Mouse (Mus musculus) left cerebral cortex, adult 8-10 months (tissue): Measurements from ENCODE around the gene Brd4. TPM values are rescaled to one million over a fixed set of nuclear protein-coding genes. Genes with fewer than 3 reads are reported as not detected.
A peak's percentile ranks its signal among the peaks of the same experiment; 100 is the strongest.

ENCODE experiments used
- DNase-seq, 2 experiments: peaks; one replicate each; pipeline ENCODE4 v3.0.0; 2022; ENCODE audit warnings: low spot score in 2 of 2
- total RNA-seq, 4 experiments: library from RNA; stranded (reverse); gene quantifications; 2 replicates each; pipeline ENCODE4 v1.2.4; 2022

Gene Brd4
- total RNA-seq = 100 to 1,000 TPM in 2 of 4 experiments, 10 to 100 TPM in 2; 97.6 to 116 (median 102) TPM

DNA sequence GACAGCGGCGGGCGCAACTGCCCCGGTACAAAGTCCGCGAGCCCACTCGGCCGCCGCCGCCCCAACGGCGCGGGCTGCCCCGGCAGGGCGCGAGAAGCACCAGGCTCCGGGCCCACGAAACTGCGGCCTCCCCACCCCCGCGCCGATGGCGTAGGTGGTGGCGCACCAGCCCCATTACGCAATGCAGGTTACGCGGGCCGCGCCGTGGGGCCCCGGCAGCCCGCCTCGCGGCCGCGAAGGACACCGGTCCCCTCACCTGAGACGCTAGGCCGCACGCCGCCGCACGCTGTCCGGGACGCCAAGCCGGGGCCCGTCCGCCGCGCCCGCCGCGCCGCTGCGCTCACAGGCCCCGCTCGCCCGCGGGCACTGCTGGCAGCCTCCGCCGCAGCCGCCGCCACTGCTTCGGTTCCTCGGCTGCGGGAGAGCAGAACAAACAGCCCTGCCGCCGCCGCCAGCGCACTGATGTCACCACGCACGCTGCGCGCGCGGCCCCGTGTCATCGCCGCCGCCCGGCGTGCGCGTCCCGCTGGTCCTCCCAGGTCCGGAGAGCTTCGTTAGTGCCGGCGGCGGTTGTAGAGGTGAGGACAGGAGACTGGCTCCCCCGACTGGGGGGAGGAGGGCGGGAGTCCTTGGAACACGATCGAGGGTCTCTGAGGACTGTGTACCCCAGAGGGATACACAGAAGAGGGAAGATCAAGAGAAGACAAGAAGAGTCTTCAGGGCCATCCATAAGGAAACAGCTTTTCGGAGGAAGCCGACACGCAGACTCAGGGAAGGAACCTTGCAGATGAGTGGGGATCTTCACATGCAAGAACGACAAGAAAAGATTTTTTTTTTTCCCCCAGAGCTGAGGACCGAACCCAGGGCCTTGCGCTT is at the start of gene Brd4:
Gene Brd4, minus strand, starts transcription at position 461 of the 876 bp plus-strand sequence.
- peak; percentile 87 to 89 for DNase-seq

GRCm38 (mm10) chr17:32333675-32334303 is 49.3 kb upstream of the Brd4 start:
- DNase-seq = no peak

GRCm38 (mm10) chr17:32327501-32327900 is 43.0 kb upstream of the Brd4 start:
- DNase-seq = no peak

GRCm38 (mm10) chr17:32322809-32323208 is 38.3 kb upstream of the Brd4 start:
- no peak for DNase-seq

- no peak for DNase-seq
These were observed 37.3 kb upstream of the Brd4 start for GRCm38 (mm10) chr17:32321836-32322235.

- no peak for DNase-seq
These were observed 36.8 kb upstream of the Brd4 start for GRCm38 (mm10) chr17:32321390-32321734.

DNA sequence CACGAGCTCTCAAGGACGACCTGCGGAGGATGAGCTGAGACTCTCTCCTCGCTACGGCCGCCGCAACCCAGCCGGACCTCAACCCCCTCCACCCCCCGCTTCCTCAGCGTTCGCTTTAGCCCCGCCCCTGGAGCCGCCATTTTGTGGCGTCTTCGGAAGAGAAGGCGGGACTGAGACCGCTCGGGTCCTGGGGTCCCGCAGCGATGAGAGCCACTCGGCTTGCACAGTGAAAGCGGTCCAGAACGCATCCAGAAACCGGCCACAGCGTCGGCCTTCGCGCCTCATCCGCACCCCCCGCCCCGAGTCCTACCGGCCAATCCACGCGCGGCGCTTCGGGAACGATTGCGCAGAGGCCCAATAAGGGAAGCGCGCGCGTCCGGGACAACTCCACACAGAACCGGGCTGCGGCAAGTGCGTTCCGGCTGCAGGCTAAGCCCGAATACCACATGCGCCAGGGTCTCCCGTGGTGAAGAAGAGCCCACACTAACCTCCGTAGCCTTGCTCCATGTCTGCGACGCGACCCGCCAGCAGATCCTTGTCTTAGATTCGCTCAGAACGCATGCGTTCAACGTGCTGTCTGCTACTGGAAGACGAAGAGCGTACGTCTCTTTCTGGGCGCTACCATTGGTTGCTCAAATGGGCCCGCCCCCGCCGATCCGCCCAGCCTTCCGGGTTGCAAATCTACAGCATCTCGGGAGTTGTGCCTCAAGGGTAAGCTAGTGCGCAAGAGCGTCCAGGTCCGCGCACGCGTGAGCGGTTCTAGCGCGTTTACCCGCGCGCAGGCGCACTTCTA is 36.3 kb upstream of the Brd4 start, which contains the start of gene Akap8:
Gene Akap8, minus strand, starts transcription at position 642 of the 793 bp plus-strand sequence.
- peak; percentile 96 to 99 for DNase-seq

DNA sequence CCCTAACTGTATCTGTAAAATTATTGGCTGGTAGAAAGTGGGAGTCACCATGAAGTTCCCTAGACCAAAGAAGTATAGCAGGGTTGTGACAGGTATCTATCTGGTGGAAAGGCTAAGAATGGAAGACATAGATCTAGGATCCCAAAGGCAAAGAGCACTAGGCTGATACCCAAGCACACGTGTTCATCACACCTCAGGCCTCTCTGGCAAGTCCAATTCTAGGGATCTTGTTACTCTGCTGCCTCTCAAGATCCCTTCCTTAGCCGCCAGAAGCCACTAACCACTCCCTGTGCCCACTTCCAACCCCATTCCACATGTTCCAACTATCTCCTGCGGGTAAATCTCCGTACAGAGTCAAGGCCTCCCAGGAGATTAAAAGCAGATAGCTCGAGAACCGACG is 35.4 kb upstream of the Brd4 start:
- no peak for DNase-seq

DNA sequence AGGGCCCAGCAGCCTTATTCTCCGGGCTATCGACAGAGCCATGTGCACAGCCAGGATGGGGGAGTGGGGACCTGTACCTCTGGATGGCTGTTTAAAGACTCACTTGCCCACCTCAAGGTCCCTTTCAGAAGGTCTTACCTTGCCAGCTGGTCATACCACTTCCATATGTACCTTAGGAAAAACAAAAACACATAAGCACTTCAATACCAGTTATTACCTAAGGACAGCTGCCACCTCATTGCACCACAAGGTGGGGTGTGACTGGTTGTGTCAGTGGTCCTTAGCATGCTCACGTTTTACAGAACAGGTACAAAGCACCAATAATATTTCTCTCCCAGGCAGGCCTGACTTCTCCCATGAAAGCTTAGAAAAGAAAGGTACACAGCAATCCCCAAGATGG is 33.2 kb upstream of the Brd4 start:
- DNase-seq = no peak

DNA sequence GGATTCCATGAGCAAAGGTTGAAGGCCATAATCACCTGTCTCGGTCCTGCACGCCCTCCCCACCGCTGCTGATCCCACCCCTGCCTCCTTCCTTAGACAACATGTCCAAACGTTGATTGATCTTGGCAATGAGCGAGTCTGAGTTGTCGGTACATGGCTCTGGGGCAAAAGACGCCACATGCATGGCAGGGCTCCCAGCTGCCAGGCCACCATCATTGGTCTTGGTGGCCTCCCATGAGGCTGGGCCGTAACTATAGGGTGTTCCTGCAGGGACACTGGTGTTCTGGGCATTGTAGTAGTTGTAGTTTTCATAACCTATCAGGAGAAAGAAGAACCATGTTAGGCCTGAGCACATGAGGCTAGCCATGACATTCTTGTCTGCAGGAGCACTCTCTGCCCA is 32.5 kb upstream of the Brd4 start:
- no peak for DNase-seq

GRCm38 (mm10) chr17:32315560-32315959 is 31.0 kb upstream of the Brd4 start:
- no peak for DNase-seq

- no peak for DNase-seq
These were observed 29.4 kb upstream of the Brd4 start for GRCm38 (mm10) chr17:32313892-32314291.

DNA sequence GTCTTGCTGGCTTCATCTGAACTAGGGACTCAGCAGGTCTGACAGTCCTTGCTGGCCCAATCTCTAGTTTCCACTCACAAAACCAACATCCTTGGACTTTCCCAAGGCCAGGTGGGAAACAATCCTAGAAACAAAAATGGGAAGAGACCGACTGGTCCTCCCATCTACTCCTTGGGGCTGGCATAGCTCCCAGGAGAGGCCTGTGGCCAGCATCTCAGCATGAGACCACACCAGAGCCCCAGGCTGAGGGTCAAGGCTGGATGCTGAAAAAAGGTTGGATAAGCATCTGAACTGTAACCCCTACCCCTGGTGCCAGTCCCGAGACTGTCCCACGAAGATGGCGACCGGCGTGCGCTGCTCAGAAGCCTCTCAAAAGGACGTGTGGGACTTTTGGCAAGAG is 28.3 kb upstream of the Brd4 start:
- no peak for DNase-seq

DNA sequence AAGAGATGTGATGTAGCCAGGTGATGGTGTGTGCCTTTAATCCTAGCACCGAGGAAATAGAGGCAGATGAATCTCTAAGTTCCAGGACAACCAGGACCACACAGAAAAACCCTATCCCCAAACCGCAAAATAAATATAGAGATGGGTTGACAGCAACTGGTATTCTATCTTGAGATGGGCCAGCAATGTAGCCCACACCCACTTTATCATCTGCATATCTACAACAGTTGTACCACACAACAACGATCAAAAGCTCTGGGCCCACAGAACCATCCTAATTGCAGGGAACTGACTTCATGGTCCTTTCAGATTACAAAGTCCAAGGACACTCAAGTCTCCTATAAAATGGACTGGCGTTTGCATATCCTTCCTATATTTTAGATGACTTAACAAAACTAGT is 23.4 kb upstream of the Brd4 start:
- no peak for DNase-seq

- no peak for DNase-seq
These were observed 13.6 kb upstream of the Brd4 start for GRCm38 (mm10) chr17:32298125-32298524.

- DNase-seq = no peak
These were observed 11.4 kb upstream of the Brd4 start for GRCm38 (mm10) chr17:32295901-32296300.

DNA sequence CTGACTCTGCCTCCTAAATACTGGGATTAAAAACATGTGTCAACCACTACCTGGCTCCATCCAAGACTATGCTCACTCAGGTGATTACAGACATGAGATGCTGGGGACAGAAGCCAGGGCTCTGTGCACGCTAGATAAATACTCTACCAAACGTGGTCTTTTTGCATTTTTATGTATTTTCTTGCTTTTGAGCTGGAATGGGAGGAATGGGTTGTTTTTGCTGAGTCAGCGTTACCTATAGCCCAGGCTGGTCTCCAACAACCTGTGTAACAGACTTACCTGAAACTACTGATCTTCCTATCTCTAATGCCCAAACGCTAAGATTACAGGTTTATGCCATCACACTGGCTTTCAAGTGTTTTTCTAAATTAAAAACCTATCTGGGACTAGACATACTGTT is 10.6 kb upstream of the Brd4 start:
- no peak for DNase-seq

- DNase-seq = no peak
These were observed 682 bp upstream of the Brd4 start for GRCm38 (mm10) chr17:32285138-32285670.

- DNase-seq = peak; percentile 22 to 23
These were observed 726 bp downstream of the Brd4 start for GRCm38 (mm10) chr17:32283771-32284221.

- no peak for DNase-seq
These were observed 1.2 kb downstream of the Brd4 start for GRCm38 (mm10) chr17:32283341-32283740.

- no peak for DNase-seq
These were observed 2.8 kb downstream of the Brd4 start for GRCm38 (mm10) chr17:32281611-32282310.
